Mouse (Mus musculus) intestine, embryonic 16.5 days (tissue): ENCODE measurements at regions not wholly inside any gene's neighbourhood (a gene's known extent, or its start where the extent isn't known, plus 50 kb on each side); places are given as distances from the start of the nearest gene placed in this dataset.

ENCODE experiments used
- ATAC-seq: fragments of 200-750 bp; cut with Nextera tagmentation; 2 replicates; pipeline ENCODE4 v1.8.0; 2017; ENCODE audit warnings: moderate TSS enrichment, moderate library complexity
- H3K27ac ChIP-seq: fragments of 300-500 bp; sonication (generic); 2 replicates; pipeline ENCODE4 v1.5.1; 2014; ENCODE audit warnings: mild to moderate bottlenecking, low read length
- H3K27me3 ChIP-seq: fragments of 300-500 bp; sonication (generic); replicated peaks from 2 replicates; pipeline ENCODE4 v1.6.1; 2014; ENCODE audit warnings: low read length, control low read depth, mixed read lengths; ENCODE audit not compliant: control insufficient read depth, insufficient read depth
- H3K36me3 ChIP-seq: fragments of 300-500 bp; sonication (generic); 2 replicates; pipeline ENCODE4 v1.6.1; 2014; ENCODE audit warnings: low read length, control low read depth; ENCODE audit not compliant: control insufficient read depth, insufficient read depth
- H3K4me1 ChIP-seq: fragments of 300-500 bp; sonication (generic); 2 replicates; pipeline ENCODE4 v1.6.1; 2014; ENCODE audit warnings: low read length, control low read depth, mixed read lengths; ENCODE audit not compliant: control insufficient read depth, insufficient read depth
- H3K4me2 ChIP-seq: fragments of 300-500 bp; sonication (generic); 2 replicates; pipeline ENCODE4 v1.6.1; 2014; ENCODE audit warnings: low read depth, low read length, control low read depth
- H3K4me3 ChIP-seq: fragments of 300-500 bp; sonication (generic); 2 replicates; pipeline ENCODE4 v1.5.1; 2014; ENCODE audit warnings: mild to moderate bottlenecking, low read length
- H3K9ac ChIP-seq: fragments of 300-500 bp; sonication (generic); 2 replicates; pipeline ENCODE4 v1.6.1; 2014; ENCODE audit warnings: low read depth, low read length
- H3K9me3 ChIP-seq: fragments of 300-500 bp; sonication (generic); 2 replicates; pipeline ENCODE4 v1.6.1; 2016; ENCODE audit warnings: low read length, control low read depth; ENCODE audit not compliant: control insufficient read depth
- WGBS: fragments of 180-500 bp; shearing (Covaris S2); extraction: QIAGEN DNeasy Blood & Tissue Kit; methylation state at CpG from one replicate; pipeline ENCODE4 v1.1.7; 2014; 5-methylcytosine and 5-hydroxymethylcytosine counted together

- Histone ChIP-seq H3K9ac (no peak overlapping the region), H3K27ac (no peak overlapping the region), H3K9me3 (no peaks in the 10 kb centered on the region), H3K36me3 (no peaks in the 10 kb centered on the region), H3K4me2 (no peak overlapping the region), H3K4me1 (no peaks in the 10 kb centered on the region), H3K27me3 (no peaks in the 10 kb centered on the region), H3K4me3 (no peak overlapping the region)
- WGBS = 52% methylated on average over 4 of the region's 4 CpGs
- no peak for ATAC-seq
These were observed 282.8 kb downstream of the Stim2 start for GRCm38 (mm10) chr5:54281121-54281520.

GRCm38 (mm10) chr5:54290372-54291080, 292.2 kb downstream of the Stim2 start:
- WGBS = 33% methylated on average over 12 of the region's 12 CpGs
- no peak overlapping the region for H3K9ac ChIP-seq
- no peak for ATAC-seq
- no peaks in the 10 kb centered on the region for H3K27me3 ChIP-seq
- no peaks in the 10 kb centered on the region for H3K36me3 ChIP-seq
- no peak overlapping the region for H3K4me3 ChIP-seq
- no peaks in the 10 kb centered on the region for H3K9me3 ChIP-seq
- H3K4me2 ChIP-seq = no peak overlapping the region
- H3K4me1 ChIP-seq = no peaks in the 10 kb centered on the region
- no peak overlapping the region for H3K27ac ChIP-seq

- Histone ChIP-seq H3K27me3 (no peaks in the 10 kb centered on the region), H3K4me3 (no peak overlapping the region), H3K9ac (no peak overlapping the region), H3K4me1 (no peaks in the 10 kb centered on the region), H3K27ac (no peak overlapping the region), H3K36me3 (no peaks in the 10 kb centered on the region), H3K4me2 (no peak overlapping the region), H3K9me3 (no peaks in the 10 kb centered on the region)
- 26% methylated on average over 5 of the region's 5 CpGs for WGBS
- ATAC-seq = no peak
These were observed 293.6 kb downstream of the Stim2 start for GRCm38 (mm10) chr5:54291940-54292339.

- no peaks in the 10 kb centered on the region for H3K4me1 ChIP-seq
- H3K27ac ChIP-seq = no peak overlapping the region
- H3K4me2 ChIP-seq = no peak overlapping the region
- no peaks in the 10 kb centered on the region for H3K36me3 ChIP-seq
- no peak overlapping the region for H3K4me3 ChIP-seq
- no peak for ATAC-seq
- 84% methylated on average over 8 of the region's 8 CpGs for WGBS
- H3K9me3 ChIP-seq = no peaks in the 10 kb centered on the region
- H3K27me3 ChIP-seq = no peaks in the 10 kb centered on the region
- no peak overlapping the region for H3K9ac ChIP-seq
These were observed 315.5 kb downstream of the Stim2 start for GRCm38 (mm10) chr5:54313660-54314279.

GRCm38 (mm10) chr5:54330415-54330814, 332.1 kb downstream of the Stim2 start:
- Histone ChIP-seq H3K4me2 (no peak overlapping the region), H3K27ac (no peak overlapping the region), H3K36me3 (no peaks in the 10 kb centered on the region), H3K27me3 (no peaks in the 10 kb centered on the region), H3K4me1 (no peaks in the 10 kb centered on the region), H3K9ac (no peak overlapping the region), H3K4me3 (no peak overlapping the region), H3K9me3 (no peaks in the 10 kb centered on the region)
- WGBS = 91% methylated on average over 2 of the region's 2 CpGs
- no peak for ATAC-seq

DNA sequence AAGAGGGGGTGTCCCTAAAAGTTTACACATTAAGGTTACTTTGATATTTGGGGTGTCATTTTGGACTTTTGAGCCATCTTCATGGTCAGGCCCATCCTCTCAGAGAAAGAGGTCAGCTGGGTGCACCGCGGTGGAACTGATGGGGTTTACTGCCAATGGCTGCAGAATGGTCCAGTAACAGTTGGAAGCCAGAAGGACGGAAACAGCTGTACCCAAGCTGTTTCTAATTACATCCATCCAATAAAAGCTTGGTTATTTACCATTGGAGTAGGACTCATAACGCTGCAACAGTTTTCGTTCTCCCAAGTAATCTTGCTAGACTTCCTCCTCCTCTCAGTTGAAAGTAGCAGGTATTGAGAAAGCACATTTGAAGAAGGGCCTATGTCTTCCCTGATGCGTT, 344.7 kb downstream of the Stim2 start:
- Histone ChIP-seq H3K9ac (no peak overlapping the region), H3K4me2 (no peak overlapping the region), H3K27me3 (no peaks in the 10 kb centered on the region), H3K4me1 (no peaks in the 10 kb centered on the region), H3K36me3 (no peaks in the 10 kb centered on the region), H3K4me3 (no peak overlapping the region), H3K27ac (no peak overlapping the region), H3K9me3 (no peaks in the 10 kb centered on the region)
- 75% methylated on average over 6 of the region's 6 CpGs for WGBS
- no peak for ATAC-seq

DNA sequence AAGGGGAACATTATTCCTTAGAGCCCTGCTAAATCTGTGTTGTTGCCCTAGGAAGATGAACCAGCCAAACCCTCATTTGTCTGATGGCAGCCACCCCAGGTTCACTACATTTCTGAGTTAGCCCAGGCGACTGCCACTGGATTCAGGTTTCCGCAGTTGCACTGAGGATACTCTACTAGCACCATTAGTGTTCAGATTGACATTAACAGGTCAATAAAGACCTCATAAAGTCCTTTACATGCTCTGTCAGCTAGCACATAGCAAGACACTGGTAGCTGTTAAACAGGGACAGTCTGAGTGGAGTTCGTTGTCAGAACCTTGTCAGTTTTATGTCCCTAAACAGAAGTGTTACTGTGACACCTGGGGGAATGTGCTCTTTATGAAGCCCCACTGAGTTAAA, 345.1 kb downstream of the Stim2 start:
- H3K4me3 ChIP-seq = no peak overlapping the region

DNA sequence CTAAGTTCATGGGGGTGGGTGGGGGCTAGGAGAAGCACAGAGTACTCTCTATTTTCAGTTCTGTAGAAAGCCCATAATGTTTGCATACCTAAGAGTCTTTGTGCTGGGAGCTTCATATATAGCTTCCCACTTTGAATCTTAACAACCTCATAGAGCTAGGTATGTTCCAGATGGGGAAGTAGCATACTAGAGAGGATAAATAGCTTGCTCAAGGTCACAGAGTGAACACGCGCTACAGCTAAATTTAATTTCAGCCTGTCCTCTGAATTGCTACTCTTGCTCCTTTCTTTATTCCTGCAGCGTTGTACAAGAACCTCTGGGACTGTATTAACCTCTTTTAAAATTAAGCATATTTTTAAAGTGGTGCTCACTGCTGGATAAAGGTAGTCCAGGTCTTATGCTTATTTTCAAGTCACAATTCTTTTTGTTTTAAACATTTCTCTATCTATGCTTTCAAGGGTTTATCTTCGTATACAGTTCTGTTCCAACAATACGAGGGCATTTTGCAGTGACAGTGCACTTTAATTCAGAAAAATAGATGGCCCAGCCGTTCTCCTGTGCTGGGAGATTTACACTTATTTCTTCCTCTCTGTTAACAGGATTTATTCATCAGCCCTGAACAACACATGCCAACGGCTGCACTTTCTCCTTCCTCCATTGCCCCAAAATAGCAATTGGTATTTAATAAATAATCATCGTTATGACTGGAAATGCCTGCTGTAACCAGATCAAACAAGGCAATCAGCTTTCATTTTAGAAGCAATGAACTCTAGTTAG, 350.7 kb downstream of the Stim2 start:
- WGBS = 51% methylated on average over 8 of the region's 8 CpGs
- Histone ChIP-seq H3K4me2 (no peak overlapping the region), H3K27me3 (no peaks in the 10 kb centered on the region), H3K36me3 (no peaks in the 10 kb centered on the region), H3K27ac (no peak overlapping the region), H3K4me3 (no peak overlapping the region), H3K4me1 (no peaks in the 10 kb centered on the region), H3K9me3 (no peaks in the 10 kb centered on the region), H3K9ac (no peak overlapping the region)
- ATAC-seq = no peak

More for the DNA sequence above, 345.1 kb downstream of the Stim2 start:
- no peak overlapping the region for H3K9ac ChIP-seq
- no peaks in the 10 kb centered on the region for H3K27me3 ChIP-seq
- no peak overlapping the region for H3K4me2 ChIP-seq
- no peak for ATAC-seq
- no peak overlapping the region for H3K27ac ChIP-seq
- H3K36me3 ChIP-seq = no peaks in the 10 kb centered on the region
- H3K4me1 ChIP-seq = no peaks in the 10 kb centered on the region
- 74% methylated on average over 3 of the region's 3 CpGs for WGBS
- no peaks in the 10 kb centered on the region for H3K9me3 ChIP-seq

DNA sequence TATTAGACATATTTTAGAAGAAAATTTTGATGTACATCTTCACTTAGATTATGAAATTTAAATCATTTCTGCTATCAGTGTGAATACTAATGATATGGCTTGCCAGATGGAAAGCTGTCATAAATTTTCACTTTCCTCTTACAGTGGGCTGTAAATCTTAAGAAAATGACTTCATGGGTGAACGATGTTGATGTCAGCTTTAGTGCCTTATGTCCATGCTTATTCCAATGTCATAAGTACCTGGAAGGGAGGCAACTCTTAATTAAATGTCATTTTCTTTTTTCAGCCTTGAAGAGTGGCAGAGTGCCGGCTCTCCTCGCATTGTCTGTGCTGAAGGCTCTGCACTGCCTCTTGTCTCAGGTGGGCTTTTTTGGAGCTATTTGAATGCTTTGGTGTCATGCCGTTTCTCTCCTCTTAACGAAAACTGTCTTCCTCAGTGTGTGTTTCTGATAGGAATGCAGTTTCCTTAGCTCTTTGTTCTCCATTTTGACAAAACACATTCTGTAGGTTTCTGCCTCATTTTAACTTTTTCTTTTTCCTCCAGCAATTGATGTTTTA, 351.6 kb downstream of the Stim2 start:
- H3K36me3 ChIP-seq = no peaks in the 10 kb centered on the region
- ATAC-seq = no peak
- H3K27me3 ChIP-seq = no peaks in the 10 kb centered on the region

More for the DNA sequence above, 351.6 kb downstream of the Stim2 start:
- H3K27ac ChIP-seq = no peak overlapping the region
- H3K9me3 ChIP-seq = no peaks in the 10 kb centered on the region
- no peak overlapping the region for H3K4me2 ChIP-seq
- no peak overlapping the region for H3K9ac ChIP-seq
- 67% methylated on average over 5 of the region's 5 CpGs for WGBS
- H3K4me1 ChIP-seq = no peaks in the 10 kb centered on the region
- H3K4me3 ChIP-seq = no peak overlapping the region
